Mouse (Mus musculus): ENCODE results near the gene Mobp. TPM values are rescaled to one million over a fixed set of nuclear protein-coding genes. Genes with fewer than 3 reads are reported as not detected.
"Not testable (repeated sequence)": the region's sequence is repeated elsewhere in the genome, so short reads cannot be mapped to it uniquely, and the experiment has no call there.

The Mobp gene
- not detected for polyA plus RNA-seq (2012; fragmentation: generic; extraction: Trizol)

DNA sequence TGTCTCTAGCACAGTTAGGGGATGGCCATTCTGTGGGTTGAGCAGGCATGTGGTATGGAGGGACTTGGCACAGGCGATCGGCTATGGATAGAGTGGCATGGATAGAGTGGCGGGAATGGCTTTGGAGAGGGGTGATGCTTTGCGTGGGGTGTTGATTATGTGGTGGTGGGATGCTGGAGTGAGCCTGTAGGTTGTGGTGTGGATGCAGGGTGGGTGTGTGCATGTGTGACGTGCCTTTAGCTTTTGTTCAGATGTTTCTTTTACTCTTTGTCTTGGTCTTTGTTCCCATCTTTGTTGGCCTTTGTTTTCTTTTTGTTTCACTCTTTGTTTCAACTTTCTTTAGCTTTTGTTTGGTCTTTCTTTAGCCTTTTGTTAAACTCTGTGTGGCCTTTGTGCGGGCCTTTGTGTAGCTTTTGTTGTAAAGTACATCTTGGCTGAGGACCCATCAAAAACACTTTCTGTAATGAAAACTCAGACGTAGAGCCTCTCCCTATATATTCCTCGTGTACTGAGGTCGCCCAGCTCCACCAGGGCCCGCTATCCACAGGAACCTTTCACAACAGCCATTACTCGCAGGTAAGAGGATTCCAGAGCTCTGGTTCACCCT is at the start of gene Mobp:
TSS of gene Mobp (plus strand) at position 486 of the 607 bp plus-strand sequence.
- H3K36me3 ChIP-seq (ENCODE audit: control insufficient read depth, insufficient read depth): no peaks in the 10 kb centered on the region
- no peak within 1 kb of the TSS for H3ac ChIP-seq (ENCODE audit: control insufficient read depth, insufficient read length)
- H3K4me2 ChIP-seq (ENCODE audit: low read depth): no peak within 1 kb of the TSS
- H3K79me2 ChIP-seq (ENCODE audit: control insufficient read depth, insufficient read depth): no peaks in the 10 kb centered on the region
- TF ChIP-seq MAX (IDR thresholded peaks at IDR 0.05; ENCODE audit: low read depth) (no peak), REST (IDR thresholded peaks at IDR 0.05; ENCODE audit: insufficient read depth, insufficient read length) (no peak), MYOD1 (IDR thresholded peaks at IDR 0.05; ENCODE audit: control insufficient read depth in 1 of 3, insufficient read length in 2 of 3, low read depth in 2 of 3) (no peak), E2F4 (IDR thresholded peaks at IDR 0.05; ENCODE audit: insufficient read depth) (no peak), SRF (IDR thresholded peaks at IDR 0.05; ENCODE audit: control insufficient read depth, insufficient read length, low read depth) (no peak), TCF3 (IDR thresholded peaks at IDR 0.05; ENCODE audit: insufficient read length, low read depth) (no peak), USF1 (IDR thresholded peaks at IDR 0.05; ENCODE audit: low read depth) (no peak), MYOG (IDR thresholded peaks at IDR 0.05; ENCODE audit: control insufficient read depth in 1 of 3, insufficient read depth in 1 of 3, insufficient read length in 2 of 3, low read depth in 2 of 3) (no peak), POLR2A (IDR thresholded peaks at IDR 0.05; ENCODE audit: insufficient read length, low read depth) (no peak), TCF12 (IDR thresholded peaks at IDR 0.05; ENCODE audit: insufficient read depth, poor library complexity, severe bottlenecking) (no peak), CEBPB (IDR thresholded peaks at IDR 0.05; ENCODE audit: insufficient read depth, poor library complexity, severe bottlenecking) (no peak), POLR2AphosphoS2 (IDR thresholded peaks at IDR 0.05; ENCODE audit: insufficient read length, low read depth) (no peak)
- peaks cover 68% of the 10 kb centered on the region for H3K27me3 ChIP-seq (ENCODE audit: control insufficient read depth, insufficient read depth, insufficient read length)
- no peak within 1 kb of the TSS for H3K4me3 ChIP-seq

DNA sequence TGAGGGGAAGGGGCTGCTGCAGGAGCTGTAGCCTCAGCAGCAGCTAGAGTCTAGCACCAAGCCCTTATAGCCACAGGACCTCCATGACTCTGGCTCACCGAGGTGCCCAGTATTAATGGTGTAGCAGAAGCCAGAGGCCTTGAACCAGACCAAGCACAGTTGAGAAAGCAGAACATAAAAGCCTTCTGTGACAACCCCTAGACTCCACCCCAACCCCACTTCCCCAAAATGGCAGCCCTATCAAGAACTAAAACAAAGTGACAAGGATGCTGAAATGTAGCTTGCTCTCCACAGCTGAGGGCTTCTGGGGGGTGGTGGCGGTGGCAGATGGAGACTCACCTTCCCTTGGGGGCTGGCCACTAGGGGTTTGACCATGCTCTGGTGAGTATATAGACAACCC is 48.3 kb upstream of the Mobp start:
- Histone ChIP-seq H3K27me3 (ENCODE audit: control insufficient read depth, insufficient read depth, insufficient read length) (no peaks in the 10 kb centered on the region), H3K4me3 (no peak overlapping the region), H3K36me3 (ENCODE audit: control insufficient read depth, insufficient read depth) (no peaks in the 10 kb centered on the region), H3ac (ENCODE audit: control insufficient read depth, insufficient read length) (no peak overlapping the region), H3K4me2 (ENCODE audit: low read depth) (no peak overlapping the region), H3K79me2 (ENCODE audit: control insufficient read depth, insufficient read depth) (no peaks in the 10 kb centered on the region)
- no peak for TF ChIP-seq REST (IDR thresholded peaks at IDR 0.05; ENCODE audit: insufficient read depth, insufficient read length)
- no peak for TF ChIP-seq MAX (IDR thresholded peaks at IDR 0.05; ENCODE audit: low read depth)
- TF ChIP-seq MYOG (IDR thresholded peaks at IDR 0.05; ENCODE audit: control insufficient read depth in 1 of 3, insufficient read depth in 1 of 3, insufficient read length in 2 of 3, low read depth in 2 of 3): no peak
- TF ChIP-seq USF1 (IDR thresholded peaks at IDR 0.05; ENCODE audit: low read depth): no peak
- no peak for TF ChIP-seq TCF3 (IDR thresholded peaks at IDR 0.05; ENCODE audit: insufficient read length, low read depth)
- TF ChIP-seq MYOD1 (IDR thresholded peaks at IDR 0.05; ENCODE audit: control insufficient read depth in 1 of 3, insufficient read length in 2 of 3, low read depth in 2 of 3): no peak
- TF ChIP-seq POLR2A (IDR thresholded peaks at IDR 0.05; ENCODE audit: insufficient read length, low read depth): no peak
- no peak for TF ChIP-seq POLR2AphosphoS2 (IDR thresholded peaks at IDR 0.05; ENCODE audit: insufficient read length, low read depth)
- no peak for TF ChIP-seq CEBPB (IDR thresholded peaks at IDR 0.05; ENCODE audit: insufficient read depth, poor library complexity, severe bottlenecking)
- no peak for TF ChIP-seq E2F4 (IDR thresholded peaks at IDR 0.05; ENCODE audit: insufficient read depth)
- no peak for TF ChIP-seq TCF12 (IDR thresholded peaks at IDR 0.05; ENCODE audit: insufficient read depth, poor library complexity, severe bottlenecking)
- TF ChIP-seq SRF (IDR thresholded peaks at IDR 0.05; ENCODE audit: control insufficient read depth, insufficient read length, low read depth): no peak

DNA sequence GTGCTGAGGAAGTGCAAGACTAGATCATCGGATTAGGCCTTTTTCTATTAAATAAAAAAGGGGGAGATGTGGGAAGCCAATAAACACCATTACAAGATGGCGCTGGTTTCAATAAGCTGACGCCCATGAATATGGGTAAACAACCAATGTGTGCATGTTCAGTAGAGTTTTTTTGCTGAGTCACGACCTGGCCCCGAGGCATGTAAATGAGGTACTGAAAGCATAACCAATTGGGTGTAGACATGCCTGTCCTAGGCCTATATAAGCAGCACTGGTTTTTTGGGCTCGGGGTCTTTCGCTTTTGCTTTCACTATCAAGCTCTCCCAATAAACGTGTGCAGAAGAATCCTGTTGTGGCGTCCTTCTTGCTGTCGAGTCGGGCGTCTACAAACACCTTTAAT is 40.6 kb upstream of the Mobp start:
- not testable (repeated sequence) for H3K79me2 ChIP-seq (ENCODE audit: control insufficient read depth, insufficient read depth); H3K27me3 ChIP-seq (ENCODE audit: control insufficient read depth, insufficient read depth, insufficient read length); H3K4me2 ChIP-seq (ENCODE audit: low read depth); H3K36me3 ChIP-seq (ENCODE audit: control insufficient read depth, insufficient read depth); H3ac ChIP-seq (ENCODE audit: control insufficient read depth, insufficient read length); H3K4me3 ChIP-seq

- peak within 1 kb of the TSS; percentile 98 for H3K4me2 ChIP-seq (ENCODE audit: low read depth)
- H3K27me3 ChIP-seq (ENCODE audit: control insufficient read depth, insufficient read depth, insufficient read length): no peaks in the 10 kb centered on the region
These were observed 39.1 kb upstream of the Mobp start, which contains the start of gene Slc25a38 for GRCm38 (mm10) chr9:120110211-120111018. Slc25a38 (plus strand) TSS chr9:120110374.

More at GRCm38 (mm10) chr9:120110211-120111018, 39.1 kb upstream of the Mobp start, which contains the start of gene Slc25a38:
- peak within 1 kb of the TSS; percentile 65 for H3ac ChIP-seq (ENCODE audit: control insufficient read depth, insufficient read length)
- peaks cover 7% of the 10 kb centered on the region for H3K79me2 ChIP-seq (ENCODE audit: control insufficient read depth, insufficient read depth)
- TF ChIP-seq SRF (IDR thresholded peaks at IDR 0.05; ENCODE audit: control insufficient read depth, insufficient read length, low read depth): peak; percentile 71
- TF ChIP-seq POLR2AphosphoS2 (IDR thresholded peaks at IDR 0.05; ENCODE audit: insufficient read length, low read depth): peak; percentile 61
- TF ChIP-seq POLR2A (IDR thresholded peaks at IDR 0.05; ENCODE audit: insufficient read length, low read depth): peak; percentile 69
- no peak for TF ChIP-seq CEBPB (IDR thresholded peaks at IDR 0.05; ENCODE audit: insufficient read depth, poor library complexity, severe bottlenecking)
- no peak for TF ChIP-seq MYOD1 (IDR thresholded peaks at IDR 0.05; ENCODE audit: control insufficient read depth in 1 of 3, insufficient read length in 2 of 3, low read depth in 2 of 3)
- TF ChIP-seq E2F4 (IDR thresholded peaks at IDR 0.05; ENCODE audit: insufficient read depth): no peak
- peak within 1 kb of the TSS; percentile 56 for H3K4me3 ChIP-seq
- no peaks in the 10 kb centered on the region for H3K36me3 ChIP-seq (ENCODE audit: control insufficient read depth, insufficient read depth)

Measured in myocyte (in vitro differentiated cells).